Mouse (Mus musculus): ENCODE measurements at regions not wholly inside any gene's neighbourhood (a gene's known extent, or its start where the extent isn't known, plus 50 kb on each side); places are given as distances from the start of the nearest gene placed in this dataset.

- Histone ChIP-seq H3K36me3 (ENCODE audit: control insufficient read depth, insufficient read depth, low read length) (peaks cover 4% of the 10 kb centered on the region; the same call in 1 of the 2 replicates), H3K79me2 (replicated peaks; ENCODE audit: control insufficient read depth, insufficient read depth, low read length) (no peaks in the 10 kb centered on the region), H3K4me3 (peak overlapping the region; percentile 52), H3K27me3 (ENCODE audit: control insufficient read depth, insufficient read depth, low read length) (no peaks in the 10 kb centered on the region), H3K27ac (peak overlapping the region; percentile 82), H3K9ac (ENCODE audit: low read depth, low read length) (no peak overlapping the region), H3K4me1 (ENCODE audit: control insufficient read depth, insufficient read depth, low read length) (peaks cover 9% of the 10 kb centered on the region)
- intact Hi-C loops (cut with DNase I), result loop anchor here (1.0 to 10.0 kb wide), 6 partner anchors 92 to 1280 kb away; no protein-coding TSS in a partner anchor
- 14% methylated on average over 5 of the region's 5 CpGs for WGBS
- DNase-seq, result peak; percentile 35 to 44
- TF ChIP-seq CTCF (IDR thresholded peaks at IDR 0.05) (peak; percentile 38), EP300 (IDR thresholded peaks at IDR 0.05; ENCODE audit: insufficient read depth, low read depth, low read length) (no peak), POLR2A (IDR thresholded peaks at IDR 0.05; ENCODE audit: insufficient read depth, low read depth, low read length) (no peak)
Observed at GRCm38 (mm10) chr3:21934731-21935271, 141.7 kb upstream of the Tbl1xr1 start.

GRCm38 (mm10) chr3:21935571-21936261, 140.7 kb upstream of the Tbl1xr1 start:
- H3K4me1 ChIP-seq (ENCODE audit: control insufficient read depth, insufficient read depth, low read length), result peaks cover 9% of the 10 kb centered on the region
- peak overlapping the region; percentile 56 for H3K9ac ChIP-seq (ENCODE audit: low read depth, low read length)
- peaks cover 4% of the 10 kb centered on the region; the same call in 1 of the 2 replicates for H3K36me3 ChIP-seq (ENCODE audit: control insufficient read depth, insufficient read depth, low read length)
- peak; percentile 92 to 96 for DNase-seq
- WGBS, result under 1% methylated on average over 24 of the region's 24 CpGs
- intact Hi-C loops (cut with DNase I), result loop anchor here (1.0 to 10.0 kb wide), 10 partner anchors 17 to 1280 kb away; partner anchors contain the start of gene Tbl1xr1
- peak overlapping the region; percentile 52 for H3K4me3 ChIP-seq
- no peaks in the 10 kb centered on the region for H3K79me2 ChIP-seq (replicated peaks; ENCODE audit: control insufficient read depth, insufficient read depth, low read length)
- no peaks in the 10 kb centered on the region for H3K27me3 ChIP-seq (ENCODE audit: control insufficient read depth, insufficient read depth, low read length)
- TF ChIP-seq EP300 (IDR thresholded peaks at IDR 0.05; ENCODE audit: insufficient read depth, low read depth, low read length) (peak; percentile 99), CTCF (IDR thresholded peaks at IDR 0.05) (no peak), POLR2A (IDR thresholded peaks at IDR 0.05; ENCODE audit: insufficient read depth, low read depth, low read length) (peak; percentile 41; the same call in 1 of the 2 replicates)
- H3K27ac ChIP-seq, result peak overlapping the region; percentile 82

- intact Hi-C loops (cut with DNase I), result loop anchor here (1.0 to 10.0 kb wide), 8 partner anchors 16 to 511 kb away; partner anchors contain the start of gene Tbl1xr1
- TF ChIP-seq EP300 (IDR thresholded peaks at IDR 0.05; ENCODE audit: insufficient read depth, low read depth, low read length) (no peak), CTCF (IDR thresholded peaks at IDR 0.05) (peak; percentile 19; the same call in 1 of the 2 replicates)
- Histone ChIP-seq H3K36me3 (ENCODE audit: control insufficient read depth, insufficient read depth, low read length) (peaks cover 4% of the 10 kb centered on the region; the same call in 1 of the 2 replicates), H3K79me2 (replicated peaks; ENCODE audit: control insufficient read depth, insufficient read depth, low read length) (no peaks in the 10 kb centered on the region), H3K4me1 (ENCODE audit: control insufficient read depth, insufficient read depth, low read length) (peaks cover 9% of the 10 kb centered on the region), H3K27me3 (ENCODE audit: control insufficient read depth, insufficient read depth, low read length) (no peaks in the 10 kb centered on the region), H3K27ac (peak overlapping the region; percentile 47), H3K9ac (ENCODE audit: low read depth, low read length) (peak overlapping the region; percentile 25; the same call in 1 of the 2 replicates), H3K4me3 (peak overlapping the region; percentile 4; the same call in 1 of the 2 replicates)
- WGBS, result 18% methylated on average over 8 of the region's 8 CpGs
- no peak for DNase-seq
Observed at GRCm38 (mm10) chr3:21936262-21936603, 140.2 kb upstream of the Tbl1xr1 start.

- TF ChIP-seq CTCF (IDR thresholded peaks at IDR 0.05) (no peak), POLR2A (IDR thresholded peaks at IDR 0.05; ENCODE audit: insufficient read depth, low read depth, low read length) (no peak), EP300 (IDR thresholded peaks at IDR 0.05; ENCODE audit: insufficient read depth, low read depth, low read length) (no peak)
- WGBS, result 48% methylated on average over 8 of the region's 8 CpGs
- Histone ChIP-seq H3K27ac (peak overlapping the region; percentile 47), H3K36me3 (ENCODE audit: control insufficient read depth, insufficient read depth, low read length) (peaks cover 4% of the 10 kb centered on the region; the same call in 1 of the 2 replicates), H3K27me3 (ENCODE audit: control insufficient read depth, insufficient read depth, low read length) (no peaks in the 10 kb centered on the region), H3K4me3 (no peak overlapping the region), H3K79me2 (replicated peaks; ENCODE audit: control insufficient read depth, insufficient read depth, low read length) (no peaks in the 10 kb centered on the region), H3K4me1 (ENCODE audit: control insufficient read depth, insufficient read depth, low read length) (peaks cover 9% of the 10 kb centered on the region), H3K9ac (ENCODE audit: low read depth, low read length) (no peak overlapping the region)
- no peak for DNase-seq
- intact Hi-C loops (cut with DNase I), result loop anchor here (1.0 to 10.0 kb wide), 9 partner anchors 16 to 512 kb away; partner anchors contain the start of gene Tbl1xr1
Observed at GRCm38 (mm10) chr3:21936616-21937015, 139.8 kb upstream of the Tbl1xr1 start.

GRCm38 (mm10) chr3:21937281-21938035, 139.0 kb upstream of the Tbl1xr1 start:
- Histone ChIP-seq H3K79me2 (replicated peaks; ENCODE audit: control insufficient read depth, insufficient read depth, low read length) (no peaks in the 10 kb centered on the region), H3K4me1 (ENCODE audit: control insufficient read depth, insufficient read depth, low read length) (peaks cover 9% of the 10 kb centered on the region), H3K9ac (ENCODE audit: low read depth, low read length) (no peak overlapping the region), H3K27me3 (ENCODE audit: control insufficient read depth, insufficient read depth, low read length) (no peaks in the 10 kb centered on the region), H3K27ac (no peak overlapping the region), H3K36me3 (ENCODE audit: control insufficient read depth, insufficient read depth, low read length) (peaks cover 4% of the 10 kb centered on the region; the same call in 1 of the 2 replicates), H3K4me3 (no peak overlapping the region)
- TF ChIP-seq CTCF (IDR thresholded peaks at IDR 0.05), result no peak
- no peak for TF ChIP-seq POLR2A (IDR thresholded peaks at IDR 0.05; ENCODE audit: insufficient read depth, low read depth, low read length)
- TF ChIP-seq EP300 (IDR thresholded peaks at IDR 0.05; ENCODE audit: insufficient read depth, low read depth, low read length), result no peak
- 74% methylated on average over 7 of the region's 7 CpGs for whole genome bisulfite sequencing
- intact Hi-C loops (cut with DNase I), result loop anchor here (1.0 to 10.0 kb wide), 6 partner anchors 47 to 513 kb away; no protein-coding TSS in a partner anchor
- DNase-seq, result no peak
